Mouse (Mus musculus): ENCODE results near the gene Gm44805. TPM values are rescaled to one million over a fixed set of nuclear protein-coding genes. Genes with fewer than 3 reads are reported as not detected.
A peak's percentile ranks its signal among the peaks of the same experiment; 100 is the strongest.

The Gm44805 gene
- polyA plus RNA-seq, 1 experiment from 2014 or later, result not detected

DNA sequence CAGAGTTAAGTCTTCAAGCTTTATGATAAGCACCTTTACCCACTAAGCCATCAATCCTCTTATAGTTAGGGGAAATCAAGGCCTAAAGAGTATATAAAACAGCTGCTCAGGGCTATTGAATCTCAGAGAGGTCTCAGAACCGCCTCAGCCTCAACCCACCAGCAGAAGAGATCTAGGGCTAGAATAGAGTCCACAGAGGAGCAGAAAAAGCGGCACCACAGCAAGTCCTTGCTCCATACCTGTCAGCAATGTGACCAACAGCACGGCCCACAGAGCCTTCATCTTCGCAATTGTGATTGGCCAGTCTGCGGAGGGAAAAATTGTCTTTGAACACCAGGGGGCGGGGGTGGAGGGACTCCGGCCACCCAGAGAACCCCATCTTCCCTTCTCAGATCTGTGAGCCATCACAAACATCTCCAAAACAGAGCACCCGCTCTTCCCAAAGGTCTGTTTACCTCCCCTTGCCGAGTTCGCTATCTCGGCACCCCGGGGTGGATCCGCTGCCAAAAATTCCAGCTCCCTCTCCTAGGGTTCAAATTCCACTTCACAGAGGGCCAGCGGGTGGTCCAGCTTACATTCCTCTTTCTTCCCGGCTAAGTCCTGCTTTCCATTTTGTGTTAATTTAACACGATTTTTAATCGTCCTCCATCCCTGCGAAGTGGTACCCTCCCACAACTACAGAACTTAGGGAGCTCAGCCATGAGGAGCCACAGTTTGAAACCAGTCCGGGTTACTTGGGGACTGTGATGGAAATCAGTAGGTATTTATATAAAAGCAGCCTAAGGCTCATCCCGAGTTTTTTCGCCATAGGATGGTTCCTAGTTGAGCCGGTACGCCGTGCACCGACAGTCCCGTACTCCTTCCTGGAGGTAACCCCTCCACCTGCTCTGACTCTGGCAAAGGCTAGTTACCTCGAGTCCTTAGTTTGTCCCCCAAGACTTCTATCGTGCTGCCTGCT, 17.0 kb upstream of the Gm44805 start:
- Histone ChIP-seq H3K9ac (peak overlapping the region; percentile 62), H3K36me3 (peaks cover 15% of the 10 kb centered on the region; the same call in 1 of the 2 replicates), H3K4me2 (replicated peaks) (peak overlapping the region; percentile 69), H3K27ac (no peak overlapping the region), H3K4me3 (peak overlapping the region; percentile 31), H3K4me1 (peaks cover 25% of the 10 kb centered on the region), H3K27me3 (no peaks in the 10 kb centered on the region), H3K9me3 (replicated peaks) (peaks cover 8% of the 10 kb centered on the region; the same call in 1 of the 2 replicates)
- no peak for ATAC-seq (ENCODE audit: low FRiP score)
- 2% methylated on average over 28 of the region's 28 CpGs for WGBS

DNA sequence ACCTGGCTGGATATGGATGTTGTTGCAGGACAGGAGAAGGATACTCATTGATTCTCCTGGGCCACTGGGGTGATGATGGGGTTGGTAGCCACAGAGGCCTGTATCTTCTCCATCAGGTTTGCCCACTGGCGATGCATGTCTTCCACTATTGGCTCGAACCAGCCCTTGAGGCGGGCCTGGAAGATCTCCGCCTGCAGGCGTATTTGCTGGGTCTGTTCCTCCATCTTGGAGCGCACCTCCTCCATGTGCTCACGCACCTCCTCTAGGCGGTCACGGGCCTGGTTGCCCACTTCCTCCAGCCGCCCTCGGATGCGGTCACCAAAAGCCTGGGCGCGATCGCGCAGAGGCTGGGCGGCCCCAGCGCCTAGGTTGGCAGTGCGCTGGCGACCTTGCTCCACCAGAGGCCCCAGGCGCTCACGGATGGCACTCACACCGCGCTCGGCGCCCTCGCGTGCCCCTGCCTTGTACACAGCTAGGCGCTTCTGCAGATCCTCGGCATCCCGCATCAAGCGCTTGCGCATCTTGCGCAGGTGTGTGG, 15.2 kb upstream of the Gm44805 start:
- peaks cover 24% of the 10 kb centered on the region for H3K4me1 ChIP-seq
- no peak overlapping the region for H3K9ac ChIP-seq
- H3K4me2 ChIP-seq (replicated peaks), result no peak overlapping the region
- peaks cover 8% of the 10 kb centered on the region; the same call in 1 of the 2 replicates for H3K9me3 ChIP-seq (replicated peaks)
- H3K27me3 ChIP-seq, result no peaks in the 10 kb centered on the region
- H3K4me3 ChIP-seq, result no peak overlapping the region
- H3K27ac ChIP-seq, result no peak overlapping the region
- no peak for ATAC-seq (ENCODE audit: low FRiP score)
- H3K36me3 ChIP-seq, result peaks cover 7% of the 10 kb centered on the region; the same call in 1 of the 2 replicates
- WGBS, result 94% methylated on average over 34 of the region's 34 CpGs

DNA sequence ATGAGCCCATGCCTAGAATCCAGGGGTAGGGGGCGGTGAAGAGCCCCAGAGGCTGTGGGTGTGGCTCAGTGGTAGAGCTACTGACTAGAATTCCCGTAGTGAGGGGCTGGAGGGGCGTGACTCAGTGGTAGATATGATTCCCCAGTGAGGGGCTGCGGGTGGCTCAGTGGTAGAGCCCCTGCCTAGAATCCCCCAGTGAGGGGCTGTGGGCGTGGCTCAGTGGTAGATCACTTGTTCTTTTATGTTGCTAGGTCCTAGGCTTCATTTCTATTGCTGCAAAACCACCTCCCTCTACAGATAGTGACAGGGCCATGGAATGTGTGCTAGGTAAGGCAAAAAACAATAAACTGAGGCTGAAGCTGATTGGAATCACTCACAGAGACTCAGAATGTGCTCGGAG, 14.7 kb upstream of the Gm44805 start:
- Histone ChIP-seq H3K4me1 (peaks cover 22% of the 10 kb centered on the region), H3K27ac (no peak overlapping the region), H3K4me2 (replicated peaks) (no peak overlapping the region), H3K9me3 (replicated peaks) (peaks cover 8% of the 10 kb centered on the region; the same call in 1 of the 2 replicates), H3K36me3 (peaks cover 7% of the 10 kb centered on the region; the same call in 1 of the 2 replicates), H3K27me3 (no peaks in the 10 kb centered on the region), H3K9ac (no peak overlapping the region), H3K4me3 (no peak overlapping the region)
- ATAC-seq (ENCODE audit: low FRiP score), result no peak
- 84% methylated on average over 6 of the region's 6 CpGs for WGBS

DNA sequence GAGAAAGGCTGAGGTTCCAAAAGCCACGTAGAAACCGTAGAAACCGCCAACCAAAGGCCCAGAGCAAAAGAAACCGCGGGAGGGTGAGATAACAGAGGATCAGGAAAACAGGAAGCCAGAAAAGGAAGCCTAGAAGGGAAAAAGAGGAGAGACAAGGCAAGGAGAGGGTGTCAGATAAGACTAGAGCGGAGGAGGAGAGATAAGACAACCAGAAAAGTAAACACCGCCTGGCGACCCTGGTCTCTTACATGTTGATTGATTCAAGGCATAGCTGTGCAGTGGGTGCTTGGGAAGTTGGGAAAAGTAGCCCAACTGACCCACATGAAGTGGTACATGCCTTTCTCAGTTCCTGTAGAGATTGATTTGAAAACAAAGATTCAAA, 14.0 kb upstream of the Gm44805 start:
- Histone ChIP-seq H3K9me3 (replicated peaks) (peaks cover 8% of the 10 kb centered on the region; the same call in 1 of the 2 replicates), H3K27ac (no peak overlapping the region), H3K27me3 (no peaks in the 10 kb centered on the region), H3K36me3 (peaks cover 7% of the 10 kb centered on the region; the same call in 1 of the 2 replicates), H3K4me1 (peaks cover 22% of the 10 kb centered on the region), H3K4me3 (no peak overlapping the region), H3K9ac (no peak overlapping the region), H3K4me2 (replicated peaks) (no peak overlapping the region)
- ATAC-seq (ENCODE audit: low FRiP score), result no peak
- WGBS, result 52% methylated on average over 8 of the region's 8 CpGs

DNA sequence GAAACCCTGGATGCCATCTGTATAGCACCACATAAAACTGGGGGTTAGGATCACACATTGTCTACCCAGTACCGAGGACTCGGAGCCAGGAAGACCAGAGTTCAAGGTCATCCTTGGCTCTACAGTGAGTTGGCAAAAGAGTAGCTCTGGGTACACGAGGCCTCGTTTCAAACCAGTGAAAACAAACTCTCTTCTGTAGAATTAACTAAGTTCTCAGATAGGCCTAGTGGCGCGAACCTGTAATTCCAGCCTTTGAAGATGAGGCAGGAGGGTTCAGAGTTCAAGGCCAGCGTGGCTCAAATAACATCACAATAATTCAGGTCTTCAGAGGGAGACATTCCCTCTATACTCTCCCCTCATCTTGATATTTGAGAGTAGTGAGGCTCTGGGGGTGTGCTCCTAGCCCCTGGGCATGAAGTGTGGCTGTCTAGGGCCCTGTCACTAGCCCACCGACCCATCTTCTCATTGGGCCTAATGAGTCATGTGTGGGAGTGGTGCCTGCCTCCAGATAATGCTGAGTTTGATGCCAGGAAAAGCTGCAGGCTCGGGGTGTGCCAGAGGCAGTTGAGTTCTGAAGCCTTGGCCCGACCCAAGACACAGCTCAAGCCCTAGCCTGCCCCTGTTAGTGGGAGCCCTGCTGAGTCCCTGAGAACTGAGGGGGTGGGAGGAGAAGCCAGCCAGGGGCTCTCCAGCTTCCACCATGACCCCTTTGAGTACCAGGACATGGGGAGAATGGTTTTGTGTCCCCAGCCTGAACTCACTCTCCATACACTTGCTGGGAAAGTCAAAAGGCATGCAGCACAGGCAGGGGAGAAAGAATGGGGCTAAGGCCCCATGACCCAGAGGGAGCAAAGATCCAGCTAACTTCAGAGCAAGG, 13.4 kb upstream of the Gm44805 start:
- Histone ChIP-seq H3K4me2 (replicated peaks) (no peak overlapping the region), H3K27ac (no peak overlapping the region), H3K9ac (no peak overlapping the region), H3K9me3 (replicated peaks) (peaks cover 8% of the 10 kb centered on the region; the same call in 1 of the 2 replicates), H3K27me3 (no peaks in the 10 kb centered on the region), H3K4me3 (no peak overlapping the region), H3K36me3 (peaks cover 7% of the 10 kb centered on the region; the same call in 1 of the 2 replicates), H3K4me1 (peaks cover 22% of the 10 kb centered on the region)
- WGBS, result 88% methylated on average over 10 of the region's 10 CpGs
- no peak for ATAC-seq (ENCODE audit: low FRiP score)

DNA sequence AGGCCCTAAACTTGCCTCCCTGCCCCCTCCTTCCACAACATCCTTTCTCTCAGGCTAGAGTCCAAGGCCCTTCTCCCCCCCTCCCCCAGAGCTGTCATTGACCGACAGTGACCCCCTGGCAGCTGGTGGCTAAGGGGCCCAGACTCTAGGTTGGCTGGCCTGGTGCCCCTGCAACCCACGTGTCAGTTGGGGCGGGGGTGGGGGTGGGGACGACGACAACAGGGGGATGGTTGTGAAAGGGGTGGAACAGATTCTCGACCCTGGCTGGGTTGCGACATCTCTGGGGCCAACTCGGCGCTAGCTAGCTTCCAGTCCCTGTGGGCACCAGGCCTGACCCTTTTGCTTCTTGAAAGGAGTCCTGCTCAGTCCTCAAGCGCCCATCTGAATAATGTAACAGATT, 12.2 kb upstream of the Gm44805 start:
- Histone ChIP-seq H3K36me3 (peaks cover 7% of the 10 kb centered on the region; the same call in 1 of the 2 replicates), H3K4me3 (no peak overlapping the region), H3K4me2 (replicated peaks) (no peak overlapping the region), H3K27me3 (no peaks in the 10 kb centered on the region), H3K9me3 (replicated peaks) (peaks cover 8% of the 10 kb centered on the region; the same call in 1 of the 2 replicates), H3K4me1 (peaks cover 10% of the 10 kb centered on the region; the same call in 1 of the 2 replicates), H3K9ac (no peak overlapping the region), H3K27ac (no peak overlapping the region)
- WGBS, result 18% methylated on average over 10 of the region's 10 CpGs
- ATAC-seq (ENCODE audit: low FRiP score), result no peak

DNA sequence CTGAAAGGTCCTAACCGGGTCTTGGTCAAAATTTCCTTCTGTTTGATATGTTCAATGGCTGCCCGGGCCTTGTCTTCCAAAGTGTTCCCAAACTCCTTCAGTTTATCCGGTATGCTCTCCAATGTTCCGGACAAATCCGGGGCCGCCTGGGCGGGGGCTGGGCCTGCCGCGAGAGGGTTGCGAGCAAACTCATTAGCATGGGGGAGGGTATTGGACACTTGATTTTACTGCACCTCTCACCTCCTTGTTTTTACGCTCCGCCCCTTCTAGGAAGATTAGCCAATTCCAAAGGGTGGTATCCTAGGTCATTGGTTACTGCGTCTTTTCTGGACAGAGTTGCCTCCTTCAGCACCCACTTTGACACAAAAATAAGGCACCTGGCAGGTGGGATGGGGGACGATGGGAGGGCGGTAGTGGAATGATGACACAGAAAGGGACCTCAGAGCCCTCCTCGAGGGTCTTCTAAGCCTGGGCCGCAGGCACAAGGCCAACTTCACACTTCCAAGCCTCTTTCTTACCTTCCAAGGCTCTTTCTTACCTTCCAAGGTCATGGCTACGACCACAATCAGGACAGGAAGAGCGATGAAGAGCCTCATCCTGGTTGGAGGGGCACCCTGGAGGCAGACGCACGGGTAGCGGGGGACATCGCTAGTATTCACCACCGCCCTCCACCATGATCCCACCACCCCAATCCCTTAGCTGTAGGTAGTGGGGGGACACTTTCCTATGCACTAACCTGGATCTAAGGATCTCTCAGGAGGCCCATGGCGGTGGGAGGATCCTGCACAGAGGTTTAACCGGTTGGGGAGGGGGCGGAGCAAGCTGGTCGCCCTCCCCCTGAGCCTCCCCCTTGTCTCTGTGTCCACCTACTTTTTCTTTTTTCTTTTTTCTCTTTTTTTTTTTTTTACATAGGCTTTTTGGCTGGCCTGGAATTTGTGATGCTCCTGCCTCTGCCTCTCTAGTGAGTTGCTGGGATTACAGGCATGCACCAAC, 10.9 kb upstream of the Gm44805 start, which contains the start of gene Apoc1:
Gene Apoc1, minus strand, starts transcription at position 788 of the 993 bp plus-strand sequence.
- no peak within 1 kb of the TSS for H3K9ac ChIP-seq
- no peak for ATAC-seq (ENCODE audit: low FRiP score)
- H3K4me2 ChIP-seq (replicated peaks), result no peak within 1 kb of the TSS
- H3K27me3 ChIP-seq, result no peaks in the 10 kb centered on the region
- peaks cover 7% of the 10 kb centered on the region; the same call in 1 of the 2 replicates for H3K36me3 ChIP-seq
- peaks cover 5% of the 10 kb centered on the region; the same call in 1 of the 2 replicates for H3K4me1 ChIP-seq
- H3K27ac ChIP-seq, result no peak within 1 kb of the TSS
- H3K9me3 ChIP-seq (replicated peaks), result peaks cover 8% of the 10 kb centered on the region; the same call in 1 of the 2 replicates
- WGBS, result 57% methylated on average over 28 of the region's 28 CpGs
- H3K4me3 ChIP-seq, result no peak within 1 kb of the TSS

DNA sequence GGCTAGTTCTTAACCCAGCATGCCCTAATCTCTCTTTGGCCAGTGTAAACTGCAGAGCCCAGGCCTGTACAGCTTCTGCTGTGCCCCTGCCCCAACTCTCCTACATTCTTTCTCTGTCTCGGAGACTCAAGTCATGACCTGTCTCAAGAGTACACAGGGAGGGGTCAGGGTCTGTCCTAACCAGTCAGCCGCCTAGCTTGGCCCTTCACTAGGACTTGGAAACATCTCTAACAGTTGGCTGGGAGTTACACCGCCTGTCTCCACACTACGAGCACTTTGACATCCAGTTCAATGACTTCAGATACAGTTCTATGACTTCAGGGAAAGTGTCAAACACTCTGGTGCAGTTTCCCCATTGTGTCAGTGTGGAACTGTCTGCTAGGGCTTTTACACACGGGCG, 10.2 kb upstream of the Gm44805 start:
- no peak overlapping the region for H3K9ac ChIP-seq
- no peak overlapping the region for H3K4me3 ChIP-seq
- no peaks in the 10 kb centered on the region for H3K27me3 ChIP-seq
- peaks cover 2% of the 10 kb centered on the region; the same call in 1 of the 2 replicates for H3K36me3 ChIP-seq
- H3K4me2 ChIP-seq (replicated peaks), result no peak overlapping the region
- peaks cover 5% of the 10 kb centered on the region; the same call in 1 of the 2 replicates for H3K4me1 ChIP-seq
- H3K27ac ChIP-seq, result no peak overlapping the region
- no peak for ATAC-seq (ENCODE audit: low FRiP score)
- 72% methylated on average over 6 of the region's 6 CpGs for WGBS
- 0 out of 2 replicates have a peak, but pooled peaks cover 2% of the 10 kb centered on the region for H3K9me3 ChIP-seq (replicated peaks)

DNA sequence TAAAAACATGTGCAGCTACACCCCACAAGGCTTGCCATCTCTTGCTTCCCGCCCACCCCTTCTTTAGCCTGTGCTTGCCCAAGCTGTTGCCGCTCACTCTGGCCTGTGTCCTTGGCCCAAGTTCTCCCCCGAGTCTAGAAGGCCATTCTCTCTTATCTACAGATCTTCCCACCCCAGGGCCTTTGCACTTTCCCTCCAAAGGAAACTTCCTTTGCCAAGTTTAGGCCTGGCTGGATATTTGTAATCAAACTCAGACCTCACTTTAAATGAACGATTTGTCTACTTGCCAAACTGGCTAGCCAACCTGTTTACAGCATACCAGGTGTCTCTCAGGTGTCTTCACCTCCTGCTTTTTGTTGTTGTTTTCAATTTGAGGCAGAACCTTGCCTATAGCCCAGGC, 9.6 kb upstream of the Gm44805 start:
- H3K9me3 ChIP-seq (replicated peaks), result no peaks in the 10 kb centered on the region
- H3K4me2 ChIP-seq (replicated peaks), result no peak overlapping the region
- H3K9ac ChIP-seq, result no peak overlapping the region
- H3K27me3 ChIP-seq, result no peaks in the 10 kb centered on the region
- H3K36me3 ChIP-seq, result no peaks in the 10 kb centered on the region
- no peak overlapping the region for H3K4me3 ChIP-seq
- no peak for ATAC-seq (ENCODE audit: low FRiP score)
- no peak overlapping the region for H3K27ac ChIP-seq
- peaks cover 5% of the 10 kb centered on the region; the same call in 1 of the 2 replicates for H3K4me1 ChIP-seq
- WGBS, result 92% methylated on average over 4 of the region's 4 CpGs

DNA sequence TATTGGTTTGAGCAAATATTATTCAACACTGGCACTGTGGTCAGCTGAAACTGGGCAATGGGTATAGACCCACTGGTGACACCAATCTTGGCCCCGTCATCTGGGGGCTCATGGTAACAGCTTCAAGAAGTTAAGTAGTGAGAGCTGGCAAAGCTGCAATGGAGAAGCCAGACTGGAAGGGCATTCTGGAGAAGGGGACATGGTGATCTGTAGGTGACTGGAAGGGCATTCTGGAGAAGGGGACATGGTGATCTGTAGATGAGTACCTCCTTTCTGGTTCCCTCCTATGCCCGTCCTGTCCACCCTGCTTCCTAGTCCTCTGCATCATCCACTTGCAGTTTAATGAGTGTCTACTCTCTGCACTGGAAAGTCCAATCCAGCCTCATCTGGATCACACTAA, 7.4 kb upstream of the Gm44805 start:
- no peak overlapping the region for H3K4me2 ChIP-seq (replicated peaks)
- no peak overlapping the region for H3K27ac ChIP-seq
- no peak overlapping the region for H3K9ac ChIP-seq
- H3K9me3 ChIP-seq (replicated peaks), result no peaks in the 10 kb centered on the region
- H3K27me3 ChIP-seq, result no peaks in the 10 kb centered on the region
- 91% methylated on average over 2 of the region's 2 CpGs for WGBS
- no peak overlapping the region for H3K4me3 ChIP-seq
- H3K4me1 ChIP-seq, result peaks cover 5% of the 10 kb centered on the region; the same call in 1 of the 2 replicates
- no peaks in the 10 kb centered on the region for H3K36me3 ChIP-seq
- ATAC-seq (ENCODE audit: low FRiP score), result no peak

DNA sequence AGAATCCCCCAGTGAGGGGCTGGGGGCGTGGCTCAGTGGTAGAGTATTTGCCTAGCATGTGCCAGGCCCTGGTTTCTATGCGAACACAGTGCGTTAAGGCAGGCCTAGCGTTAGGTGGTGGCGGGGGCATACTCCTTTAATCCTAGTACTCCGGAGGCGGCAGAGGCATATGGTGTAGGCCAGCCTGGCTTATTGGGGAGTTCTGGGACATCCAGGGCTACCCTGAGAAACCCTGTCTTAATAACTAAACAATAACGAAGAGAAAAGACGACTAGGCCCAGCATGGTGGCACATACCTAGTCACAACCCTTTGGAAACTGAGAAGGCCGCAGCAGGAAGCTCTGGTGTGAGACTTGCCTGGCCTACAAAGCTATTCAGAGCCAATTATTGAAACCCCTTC, 6.9 kb upstream of the Gm44805 start:
- 93% methylated on average over 10 of the region's 10 CpGs for WGBS

More for the DNA sequence above, 6.9 kb upstream of the Gm44805 start:
- H3K9me3 ChIP-seq (replicated peaks), result no peaks in the 10 kb centered on the region
- no peak overlapping the region for H3K4me3 ChIP-seq
- no peak overlapping the region for H3K4me2 ChIP-seq (replicated peaks)
- no peak for ATAC-seq (ENCODE audit: low FRiP score)
- no peaks in the 10 kb centered on the region for H3K36me3 ChIP-seq
- no peaks in the 10 kb centered on the region for H3K27me3 ChIP-seq
- no peak overlapping the region for H3K27ac ChIP-seq
- no peak overlapping the region for H3K9ac ChIP-seq
- H3K4me1 ChIP-seq, result no peaks in the 10 kb centered on the region
